Mouse (Mus musculus) megakaryocyte, embryonic 14.5 days (primary cell): ENCODE results near the gene Lbx2. TPM values are rescaled to one million over a fixed set of nuclear protein-coding genes. Genes with fewer than 3 reads are reported as not detected.

Experiments
- H3K27me3 ChIP-seq: replicated peaks from 2 replicates; pipeline ENCODE3; 2012; ENCODE audit warnings: inconsistent platforms
- H3K36me3 ChIP-seq: replicated peaks from 2 replicates; pipeline ENCODE3; 2012; ENCODE audit warnings: low read length, inconsistent platforms, mixed read lengths
- H3K4me1 ChIP-seq: 2 replicates; pipeline ENCODE4 v1.6.1; 2012; ENCODE audit warnings: inconsistent platforms
- H3K4me3 ChIP-seq: replicated peaks from 2 replicates; pipeline ENCODE3; 2012; ENCODE audit warnings: moderate library complexity, mild to moderate bottlenecking, inconsistent platforms
- H3K9me3 ChIP-seq: 2 replicates; pipeline ENCODE4 v1.6.1; 2012; ENCODE audit warnings: inconsistent platforms
- FLI1 ChIP-seq: IDR thresholded peaks from 2 replicates; pipeline ENCODE4 v1.6.1; 2012; ENCODE audit warnings: low read length, inconsistent platforms, mixed read lengths
- GATA1 ChIP-seq: IDR thresholded peaks from 3 replicates; pipeline ENCODE4 v1.6.1; 2012; ENCODE audit warnings: mixed read lengths, low read length, inconsistent platforms, borderline replicate concordance
- polyA plus RNA-seq: library from polyadenylated mRNA; stranded (reverse); fragments of >175 nt; gene quantifications from 2 replicates; pipeline ENCODE4 v1.2.3, GENCODE M21; 2012; ENCODE audit warnings: low replicate concordance; ENCODE audit not compliant: insufficient read depth

Gene Lbx2
- polyA plus RNA-seq, 1 experiment = 3.3 TPM

DNA sequence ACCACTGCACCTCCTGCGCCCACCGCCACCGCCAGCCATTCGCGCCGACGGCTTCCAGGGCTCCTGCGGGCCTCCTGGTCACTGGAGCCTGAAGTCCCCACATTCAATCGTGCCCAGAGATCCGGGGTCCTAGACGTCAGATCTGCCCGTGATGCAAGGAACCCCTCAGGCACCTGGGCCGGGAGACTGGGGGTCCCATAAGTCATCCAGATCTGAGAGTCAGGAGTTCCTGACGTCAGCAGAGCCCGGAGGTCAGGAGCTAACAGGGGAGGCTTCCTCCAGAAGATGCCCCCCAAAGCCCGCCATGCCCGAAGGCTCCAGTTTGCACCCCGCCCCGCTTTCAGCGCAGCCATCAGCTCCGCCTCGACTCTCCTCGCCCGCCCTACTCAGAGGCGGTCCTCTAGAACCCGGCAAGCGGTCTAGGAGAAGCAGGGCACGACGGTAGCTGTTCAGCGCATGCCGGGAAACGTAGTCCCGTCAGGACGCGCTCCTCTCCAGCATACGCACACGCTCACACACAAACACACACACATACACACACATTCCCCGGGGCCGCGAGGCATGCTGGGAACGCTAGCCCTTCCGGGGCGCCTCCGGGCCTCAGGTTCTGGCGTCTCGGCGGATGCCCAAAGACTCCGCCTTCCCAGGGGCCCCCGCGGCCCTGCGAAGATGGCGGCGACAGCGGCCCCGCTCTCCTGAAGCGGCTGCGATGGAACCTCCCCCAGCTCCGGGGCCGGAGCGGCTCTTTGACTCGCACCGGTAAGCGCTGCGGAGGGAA lies 31.9 kb upstream of the Lbx2 start, which contains the start of gene Aup1:
Gene Aup1, plus strand, starts transcription at position 448 of the 778 bp plus-strand sequence.
- TF ChIP-seq GATA1 = no peak
- peak within 1 kb of the TSS; percentile 99 for H3K4me3 ChIP-seq
- H3K36me3 ChIP-seq = peaks cover 80% of the 10 kb centered on the region
- H3K9me3 ChIP-seq = no peaks in the 10 kb centered on the region
- peaks cover 86% of the 10 kb centered on the region for H3K4me1 ChIP-seq
- no peaks in the 10 kb centered on the region for H3K27me3 ChIP-seq

GRCm38 (mm10) chr6:83054871-83055431 lies 31.2 kb upstream of the Lbx2 start, which contains the start of gene Htra2:
Gene Htra2, minus strand, starts transcription at chr6:83055273.
- no peaks in the 10 kb centered on the region for H3K27me3 ChIP-seq
- H3K36me3 ChIP-seq = peaks cover 80% of the 10 kb centered on the region
- TF ChIP-seq FLI1 (no peak), GATA1 (no peak)
- peak within 1 kb of the TSS; percentile 99 for H3K4me3 ChIP-seq
- no peaks in the 10 kb centered on the region for H3K9me3 ChIP-seq
- peaks cover 83% of the 10 kb centered on the region for H3K4me1 ChIP-seq

DNA sequence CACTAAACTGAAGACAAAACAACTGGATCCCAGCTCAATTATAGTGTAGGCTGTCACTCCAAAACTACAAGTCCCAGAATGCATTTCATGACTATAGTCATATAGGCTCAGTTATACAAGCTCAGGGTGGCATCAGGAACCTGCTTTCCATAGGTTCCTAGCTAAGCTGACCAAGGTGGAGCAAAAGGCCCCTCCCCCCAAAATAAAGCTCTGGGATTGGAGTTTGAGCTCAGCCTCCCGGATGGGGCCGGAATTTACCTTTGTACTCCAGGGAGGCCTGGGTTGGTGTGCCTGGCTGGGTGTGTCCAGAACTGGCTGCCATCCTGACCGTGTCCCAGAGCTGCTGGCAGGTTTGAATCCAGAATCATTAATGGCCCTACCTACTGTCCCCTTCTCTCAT lies 28.4 kb upstream of the Lbx2 start, which contains the start of gene Dqx1:
Gene Dqx1, plus strand, starts transcription at position 55 of the 400 bp plus-strand sequence.
- Histone ChIP-seq H3K4me1 (peaks cover 62% of the 10 kb centered on the region), H3K36me3 (peaks cover 69% of the 10 kb centered on the region), H3K9me3 (no peaks in the 10 kb centered on the region), H3K27me3 (peaks cover 15% of the 10 kb centered on the region), H3K4me3 (peak within 1 kb of the TSS; percentile 10)
- no peak for TF ChIP-seq GATA1
- no peak for TF ChIP-seq FLI1

DNA sequence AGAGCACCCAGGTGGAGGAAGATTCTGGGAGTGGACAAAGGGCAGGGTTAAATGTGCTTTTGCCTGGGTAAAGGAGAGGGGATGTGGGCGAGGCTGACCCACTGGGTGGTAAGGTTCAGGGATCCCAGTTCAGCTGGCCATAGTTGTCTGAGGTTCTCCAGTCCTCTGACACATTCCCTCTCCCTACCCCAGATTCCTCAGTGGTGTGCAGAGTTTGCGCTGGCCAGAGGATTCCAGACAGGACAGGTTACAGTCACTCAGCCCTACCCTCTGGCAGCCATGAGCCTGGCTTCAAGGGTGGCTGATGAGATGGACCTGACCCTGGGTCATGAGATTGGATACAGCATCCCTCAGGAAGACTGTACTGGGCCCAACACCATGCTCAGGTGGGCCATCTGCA lies 27.4 kb upstream of the Lbx2 start:
- H3K4me3 ChIP-seq = no peak overlapping the region
- no peak for TF ChIP-seq FLI1
- no peak for TF ChIP-seq GATA1
- H3K36me3 ChIP-seq = peaks cover 74% of the 10 kb centered on the region
- H3K4me1 ChIP-seq = peaks cover 62% of the 10 kb centered on the region
- H3K9me3 ChIP-seq = no peaks in the 10 kb centered on the region
- peaks cover 24% of the 10 kb centered on the region for H3K27me3 ChIP-seq

GRCm38 (mm10) chr6:83065995-83066394 lies 20.2 kb upstream of the Lbx2 start:
- TF ChIP-seq GATA1 (no peak), FLI1 (no peak)
- H3K9me3 ChIP-seq = no peaks in the 10 kb centered on the region
- peaks cover 92% of the 10 kb centered on the region for H3K27me3 ChIP-seq
- H3K4me1 ChIP-seq = peaks cover 58% of the 10 kb centered on the region
- no peak overlapping the region for H3K4me3 ChIP-seq
- peaks cover 39% of the 10 kb centered on the region for H3K36me3 ChIP-seq

- H3K9me3 ChIP-seq = no peaks in the 10 kb centered on the region
- H3K36me3 ChIP-seq = peaks cover 35% of the 10 kb centered on the region
- H3K4me3 ChIP-seq = no peak overlapping the region
- TF ChIP-seq FLI1 = no peak
- peaks cover 93% of the 10 kb centered on the region for H3K27me3 ChIP-seq
- H3K4me1 ChIP-seq = peaks cover 63% of the 10 kb centered on the region
These were observed 19.7 kb upstream of the Lbx2 start for GRCm38 (mm10) chr6:83066441-83066840.

DNA sequence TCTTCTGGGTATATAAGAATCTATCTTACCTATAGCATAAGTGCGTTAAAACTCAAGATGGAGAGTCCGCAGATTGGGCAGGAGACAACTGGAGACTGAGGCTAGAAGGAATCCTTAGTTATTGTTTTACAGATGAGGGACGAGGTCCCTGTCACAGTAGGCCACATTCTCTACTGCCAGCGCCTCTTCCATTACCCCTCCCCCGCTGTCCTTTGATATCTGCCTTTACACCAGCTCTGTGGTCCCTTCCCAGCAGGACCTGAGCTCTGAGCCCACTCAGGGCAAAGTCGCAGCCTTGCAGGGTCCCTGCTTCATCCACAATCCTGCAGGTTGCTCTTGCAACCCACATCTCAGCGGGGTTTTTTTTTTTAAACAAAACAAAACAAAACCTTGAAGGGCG lies 17.9 kb upstream of the Lbx2 start:
- TF ChIP-seq GATA1 (no peak), FLI1 (no peak)
- H3K4me3 ChIP-seq = peak overlapping the region; percentile 19
- H3K27me3 ChIP-seq = peaks cover 95% of the 10 kb centered on the region
- H3K36me3 ChIP-seq = peaks cover 28% of the 10 kb centered on the region
- peaks cover 62% of the 10 kb centered on the region for H3K4me1 ChIP-seq
- H3K9me3 ChIP-seq = no peaks in the 10 kb centered on the region

DNA sequence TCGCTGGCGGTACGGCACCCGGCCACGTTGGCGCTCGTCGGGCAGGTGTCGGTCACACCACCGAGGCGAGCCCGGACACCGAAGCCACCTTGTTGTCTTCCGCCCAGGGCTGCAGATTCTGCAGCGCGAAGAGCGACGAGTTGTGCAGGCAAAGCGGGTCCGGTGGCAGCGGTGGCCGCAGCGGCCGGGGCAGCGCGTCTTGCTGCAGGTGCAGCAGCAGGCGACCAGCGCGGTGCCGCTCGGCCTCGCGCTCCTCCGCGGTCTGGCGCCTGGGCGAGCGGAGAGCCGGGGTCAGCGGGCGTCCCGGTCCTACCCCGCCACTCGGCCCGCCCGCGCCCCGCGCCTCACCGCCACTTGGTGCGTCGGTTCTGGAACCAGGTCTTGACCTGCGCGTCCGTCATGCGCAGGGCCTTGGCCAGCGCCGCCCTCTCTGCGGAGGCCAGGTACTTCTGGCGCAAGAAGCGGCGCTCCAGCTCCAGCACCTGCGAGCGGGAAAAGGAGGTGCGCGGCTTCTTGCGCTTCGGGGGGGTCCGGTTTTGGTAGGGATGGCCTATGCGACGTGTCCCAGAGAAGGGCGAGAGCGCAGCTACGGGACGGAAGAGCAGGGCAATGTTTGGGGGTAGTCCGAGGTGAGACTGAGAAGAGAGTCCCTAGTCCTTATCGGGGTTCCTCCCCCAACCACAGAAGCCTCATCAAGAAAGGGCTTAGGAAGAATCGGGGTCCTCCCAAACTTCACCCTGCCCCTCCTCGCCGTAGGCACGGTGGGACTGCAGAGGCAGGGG lies 17.3 kb upstream of the Lbx2 start:
- peak overlapping the region; percentile 88 for H3K4me3 ChIP-seq
- H3K4me1 ChIP-seq = peaks cover 57% of the 10 kb centered on the region
- peaks cover 22% of the 10 kb centered on the region for H3K36me3 ChIP-seq
- H3K27me3 ChIP-seq = peaks cover 95% of the 10 kb centered on the region
- no peaks in the 10 kb centered on the region for H3K9me3 ChIP-seq
- TF ChIP-seq GATA1 (no peak), FLI1 (no peak)

- H3K4me3 ChIP-seq = peak overlapping the region; percentile 88
- H3K36me3 ChIP-seq = peaks cover 15% of the 10 kb centered on the region
- peaks cover 95% of the 10 kb centered on the region for H3K27me3 ChIP-seq
- no peaks in the 10 kb centered on the region for H3K9me3 ChIP-seq
- peaks cover 53% of the 10 kb centered on the region for H3K4me1 ChIP-seq
- TF ChIP-seq GATA1 (no peak), FLI1 (no peak)
These were observed 16.5 kb upstream of the Lbx2 start for GRCm38 (mm10) chr6:83069488-83070246.

DNA sequence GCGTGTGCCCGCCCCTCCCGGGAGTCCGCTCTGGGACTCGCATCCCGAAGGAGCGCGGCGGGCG lies 16.1 kb upstream of the Lbx2 start, which contains the start of gene Tlx2:
Gene Tlx2, minus strand, starts transcription at position 47 of the 64 bp plus-strand sequence.
- Histone ChIP-seq H3K4me3 (peak within 1 kb of the TSS; percentile 88), H3K36me3 (peaks cover 13% of the 10 kb centered on the region), H3K9me3 (no peaks in the 10 kb centered on the region), H3K27me3 (peaks cover 92% of the 10 kb centered on the region), H3K4me1 (peaks cover 52% of the 10 kb centered on the region)
- TF ChIP-seq FLI1 = no peak
- TF ChIP-seq GATA1 = no peak
